Mouse (Mus musculus) gastrocnemius, postnatal 10 days (tissue): ENCODE measurements around the gene Tet3. TPM values are rescaled to one million over a fixed set of nuclear protein-coding genes. Genes with fewer than 3 reads are reported as not detected.
"Not testable (repeated sequence)": the region's sequence is repeated elsewhere in the genome, so short reads cannot be mapped to it uniquely, and the experiment has no call there.

Experiments used
- DNase-seq: peaks from one replicate; pipeline ENCODE4 v3.0.0; 2021; ENCODE audit warnings: mixed read lengths
- total RNA-seq, 2 experiments: library from RNA; stranded (reverse); gene quantifications; 2 replicates each; pipeline ENCODE4 v1.2.3; 2021

Tet3 gene
- total RNA-seq, 2 experiments from 2014 or later, result 41.5 to 47.0 TPM

- DNase-seq, result no peak
These were observed 88.4 kb downstream of the Tet3 start for GRCm38 (mm10) chr6:83370316-83370965.

GRCm38 (mm10) chr6:83363075-83363474 is 95.8 kb downstream of the Tet3 start:
- DNase-seq, result no peak

GRCm38 (mm10) chr6:83361523-83362248 is 97.2 kb downstream of the Tet3 start:
- DNase-seq, result no peak

- DNase-seq, result no peak
These were observed 101.4 kb downstream of the Tet3 start for GRCm38 (mm10) chr6:83357436-83357835.

- DNase-seq, result peak; percentile 92
These were observed 102.2 kb downstream of the Tet3 start for GRCm38 (mm10) chr6:83356569-83357138.

- DNase-seq, result no peak
These were observed 103.8 kb downstream of the Tet3 start for GRCm38 (mm10) chr6:83354856-83355781.

DNA sequence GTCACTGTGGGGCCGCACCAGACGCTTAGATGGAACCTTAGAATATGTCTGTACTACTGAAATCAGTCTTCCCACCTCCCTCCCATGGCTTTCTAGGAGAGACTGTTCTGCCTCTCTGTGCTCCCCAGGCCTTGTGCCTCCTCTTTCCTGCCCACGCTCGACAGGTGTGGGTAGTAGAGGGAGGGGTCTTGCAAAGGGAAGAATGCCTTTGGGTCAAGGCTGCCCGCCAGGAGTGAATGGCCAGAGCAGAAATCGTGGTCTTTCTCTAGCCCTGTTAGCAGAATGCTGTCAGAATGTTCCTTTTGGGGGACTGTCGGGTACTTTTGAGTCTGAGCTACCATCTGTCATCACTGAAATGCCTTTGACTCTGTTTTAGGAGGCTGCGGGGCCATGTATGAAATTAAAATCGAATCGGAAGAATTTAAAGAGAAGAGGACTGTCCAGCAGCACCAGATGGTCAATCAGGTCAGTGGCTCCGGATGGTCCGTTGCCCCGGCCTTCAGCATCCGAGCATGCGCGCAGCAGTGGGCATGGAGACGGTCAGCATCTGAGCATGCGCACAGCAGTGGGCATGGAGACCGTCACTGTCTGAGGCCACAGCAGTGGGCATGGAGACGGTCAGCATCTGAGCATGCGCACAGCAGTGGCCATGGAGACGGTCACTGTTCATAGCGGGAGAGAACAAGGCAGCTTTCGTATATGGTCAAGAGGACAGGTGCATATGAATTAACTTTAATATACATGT is 106.0 kb downstream of the Tet3 start:
- no peak for DNase-seq

GRCm38 (mm10) chr6:83351490-83352160 is 107.3 kb downstream of the Tet3 start:
- DNase-seq, result no peak

DNA sequence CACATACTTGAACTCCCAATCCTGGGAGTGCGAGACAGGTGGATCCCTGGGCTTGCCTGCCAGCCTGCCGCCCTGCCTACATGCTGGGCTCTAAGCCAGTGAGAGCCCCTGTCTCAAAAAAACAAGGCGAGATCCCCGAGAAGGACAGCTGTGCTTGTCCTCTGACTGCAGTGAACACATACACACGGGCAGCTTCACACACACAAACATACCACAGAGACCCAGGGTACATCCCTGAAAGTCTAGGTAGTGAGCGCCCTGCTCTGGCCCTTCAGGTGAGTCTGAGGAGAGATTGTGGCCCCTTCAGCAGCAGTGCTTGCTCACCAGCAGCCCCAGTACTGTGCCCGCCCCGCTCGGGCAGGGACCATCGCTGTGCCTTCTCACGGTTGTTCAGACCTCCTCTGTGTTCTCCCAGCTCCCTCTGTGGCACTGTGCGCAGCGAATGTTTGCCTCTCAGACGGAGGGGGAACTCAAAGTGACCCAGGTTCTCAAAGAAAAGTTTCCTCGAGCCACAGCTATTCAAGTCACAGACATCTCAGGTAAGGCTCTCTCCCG is 108.0 kb downstream of the Tet3 start:
- no peak for DNase-seq

DNA sequence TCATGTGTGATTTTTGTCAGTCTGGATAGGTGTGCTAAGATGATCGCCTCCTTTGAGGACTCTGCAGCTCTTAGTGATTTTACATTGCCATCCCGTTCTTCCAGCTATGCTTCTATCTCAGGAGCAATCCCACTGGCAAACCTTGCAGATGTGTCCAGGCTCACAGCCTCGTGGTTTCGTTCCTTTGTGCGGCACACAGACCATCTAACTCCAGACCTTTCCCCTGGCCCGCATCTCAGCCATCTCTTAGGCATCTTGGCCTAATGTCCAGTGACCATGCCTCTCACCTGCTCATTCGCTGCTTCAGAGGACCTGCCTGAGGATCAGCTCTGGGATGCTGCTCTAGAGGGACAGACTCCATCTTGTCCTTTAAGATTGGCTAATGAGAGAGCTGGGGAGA is 108.7 kb downstream of the Tet3 start:
- no peak for DNase-seq

- peak; percentile 96 for DNase-seq
These were observed 109.5 kb downstream of the Tet3 start for GRCm38 (mm10) chr6:83349274-83349958.

DNA sequence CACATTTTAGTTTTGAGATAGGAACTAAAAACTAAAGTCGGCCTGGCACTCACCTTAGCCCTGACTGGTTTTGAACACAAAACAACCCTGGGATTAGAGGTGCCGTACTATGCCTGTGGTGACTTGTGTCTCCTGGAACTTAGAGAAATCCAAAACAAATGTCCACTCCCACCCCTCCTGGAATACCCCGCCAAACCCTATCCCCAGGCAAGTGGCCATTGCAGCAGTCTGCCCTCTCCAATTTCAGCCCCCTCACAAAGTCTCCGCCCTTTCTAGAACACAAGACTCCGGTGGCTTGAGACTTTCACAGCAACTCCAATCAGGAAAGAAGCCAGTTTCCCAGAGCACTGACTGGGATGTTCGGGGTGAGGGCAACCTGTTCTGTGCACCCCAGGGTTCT is 110.0 kb downstream of the Tet3 start, which contains the start of gene Bola3:
TSS of gene Bola3 (plus strand) at position 275 of the 400 bp plus-strand sequence.
- no peak for DNase-seq

DNA sequence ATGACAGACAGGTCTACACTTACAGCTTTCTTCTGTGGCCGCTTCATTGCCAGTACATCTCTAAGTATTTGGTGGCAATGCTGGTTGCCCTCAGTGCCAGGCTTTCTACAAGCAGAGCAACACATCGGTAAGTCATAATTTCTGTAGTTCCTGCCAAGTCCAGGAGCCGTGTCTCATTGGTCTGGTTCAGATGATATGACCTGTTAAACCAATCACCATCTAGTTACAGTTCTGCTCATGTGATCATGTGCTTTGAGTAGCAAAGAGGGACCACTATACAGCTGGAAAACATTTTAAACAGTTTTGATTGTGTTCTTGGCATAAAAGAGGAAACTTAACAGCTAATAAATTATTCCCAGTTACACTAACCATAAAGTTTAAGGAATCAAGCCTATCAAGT is 111.0 kb downstream of the Tet3 start:
- no peak for DNase-seq

DNA sequence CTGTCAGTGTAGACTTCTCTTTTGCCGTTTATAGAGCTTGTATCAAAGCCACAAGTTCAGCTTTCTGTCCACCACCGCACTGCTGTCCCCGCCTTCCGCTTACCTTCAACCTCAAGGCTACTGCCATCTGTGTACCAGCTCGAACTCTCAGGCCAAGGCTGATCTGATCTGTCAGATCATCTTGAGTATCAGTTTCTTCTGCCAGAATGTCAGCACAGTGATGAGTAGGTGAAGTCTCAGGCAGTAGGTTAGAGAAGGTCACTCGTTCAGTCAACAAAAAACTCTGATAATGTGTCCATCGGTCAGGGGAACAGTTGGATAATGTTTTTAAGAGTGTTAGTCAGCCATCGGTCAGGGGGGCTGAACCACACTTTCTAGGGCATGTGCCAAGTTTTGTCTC is 113.6 kb downstream of the Tet3 start:
- not testable (repeated sequence) for DNase-seq

DNA sequence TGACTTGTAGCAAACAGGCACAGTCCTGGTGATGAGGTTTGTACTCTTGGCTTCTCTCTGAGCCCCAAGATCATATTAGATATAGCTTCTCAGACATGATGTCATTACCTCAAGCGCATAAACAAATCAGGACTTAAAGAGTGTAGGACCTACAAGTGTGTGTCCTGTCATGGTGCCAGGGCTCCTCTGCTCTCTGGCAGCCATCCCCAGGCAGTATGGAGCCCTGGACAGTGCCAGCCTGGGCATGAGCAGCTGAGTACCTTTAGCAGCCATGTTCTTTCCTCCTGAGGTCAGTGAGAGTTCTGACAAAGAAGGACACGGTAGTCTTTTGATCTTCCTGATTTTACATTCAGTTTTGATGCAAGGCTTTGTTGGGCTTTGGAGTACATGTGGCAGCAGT is 115.9 kb downstream of the Tet3 start:
- DNase-seq, result no peak

DNA sequence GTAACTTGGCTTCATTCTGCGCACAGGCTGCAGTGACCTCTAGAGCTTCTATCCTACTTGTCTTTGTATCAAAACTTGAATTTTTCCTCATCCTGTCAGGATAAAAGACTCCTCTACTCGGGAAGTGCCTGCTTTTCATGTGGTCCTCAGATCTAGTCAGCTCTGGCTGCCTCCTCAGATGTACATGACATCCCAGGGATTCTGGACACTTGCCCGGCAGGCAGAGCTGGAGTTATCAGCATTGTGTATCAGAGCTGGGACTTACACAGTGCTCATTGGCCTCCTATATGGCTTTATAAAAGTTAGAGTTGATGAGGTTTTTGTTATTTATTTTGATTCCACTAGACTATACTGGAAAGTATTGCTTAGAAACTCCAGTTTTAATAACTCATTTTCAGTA is 117.5 kb downstream of the Tet3 start:
- DNase-seq, result no peak

- DNase-seq, result no peak
These were observed 131.2 kb downstream of the Tet3 start for GRCm38 (mm10) chr6:83327591-83328190.

DNA sequence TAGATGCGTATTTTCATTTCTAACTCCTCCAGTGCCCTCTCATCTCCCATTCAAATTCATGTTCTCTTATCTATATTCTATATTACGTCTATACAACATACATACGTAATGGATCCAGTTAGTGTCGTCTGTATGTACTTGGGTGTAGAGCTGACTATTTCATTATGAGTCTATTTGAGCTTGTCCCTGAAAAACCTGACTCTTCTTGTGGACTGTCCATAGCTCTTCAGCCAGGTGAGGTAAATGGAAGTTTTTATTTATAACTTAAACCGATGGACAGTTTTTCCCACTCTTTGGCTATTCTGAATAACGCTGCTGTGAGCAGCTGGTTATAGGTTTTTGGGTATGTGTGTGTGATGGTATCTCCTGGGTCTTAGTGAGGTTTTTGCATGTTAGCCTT is 132.1 kb downstream of the Tet3 start:
- DNase-seq, result no peak

DNA sequence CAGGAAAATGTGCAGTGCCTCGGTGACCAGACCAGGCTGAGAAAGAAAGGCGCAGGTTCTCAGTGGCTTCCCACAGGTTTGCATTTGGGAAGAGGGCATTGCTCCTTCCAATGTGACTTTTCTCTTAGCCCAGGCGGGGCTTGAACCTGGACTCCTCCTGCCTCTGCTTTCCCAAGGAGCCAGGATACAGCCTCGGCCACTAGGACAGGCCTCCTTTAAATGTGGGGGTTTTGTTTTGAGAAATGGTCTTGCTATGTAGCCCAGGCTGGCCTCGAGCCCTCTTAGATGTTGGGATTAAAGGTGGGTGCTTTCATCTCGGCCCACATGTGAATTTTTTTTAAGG is 132.5 kb downstream of the Tet3 start:
- no peak for DNase-seq
